Mouse (Mus musculus): ENCODE measurements around the gene Trappc3. TPM values are rescaled to one million over a fixed set of nuclear protein-coding genes. Genes with fewer than 3 reads are reported as not detected.

Gene Trappc3
- polyA plus RNA-seq, 1 experiment from 2014 or later = 115 TPM

DNA sequence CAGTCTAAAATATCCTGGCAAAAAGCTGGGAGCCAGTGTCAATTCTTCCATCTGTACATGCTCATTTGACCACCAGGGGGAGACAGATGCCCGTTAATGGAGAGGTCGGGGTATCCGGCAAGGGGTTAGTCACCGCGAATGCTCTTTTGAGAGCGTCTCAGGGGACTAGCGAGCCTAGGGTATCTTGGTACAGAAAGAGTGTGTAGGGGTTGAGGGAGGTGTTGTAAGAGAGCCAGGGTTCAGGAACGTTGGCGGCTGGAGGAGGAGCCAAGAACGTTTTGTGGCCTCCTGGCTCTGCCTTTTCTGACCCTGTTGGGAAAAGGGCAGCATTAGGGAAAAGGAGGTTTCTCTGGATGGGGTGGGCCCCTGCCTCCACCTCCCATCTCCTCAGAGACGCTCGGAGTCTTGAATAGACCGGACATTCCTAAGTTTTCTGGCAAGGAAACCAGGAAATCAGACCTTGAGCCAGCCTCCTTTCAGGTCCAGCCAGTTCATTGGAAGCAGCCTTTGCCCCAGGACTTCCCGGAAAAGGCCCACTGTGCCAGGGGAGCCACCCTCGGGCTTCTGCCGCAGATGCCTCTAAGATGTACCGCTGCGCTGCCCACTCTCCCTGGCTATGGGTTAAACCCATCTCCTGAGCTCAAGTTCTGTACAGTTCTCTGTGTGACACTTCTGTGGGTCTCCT, 34.9 kb upstream of the Trappc3 start:
- WGBS = 6% methylated on average over 18 of the region's 18 CpGs
- Histone ChIP-seq H3K4me3 (ENCODE audit: low read depth, low read length) (peak overlapping the region; percentile 35), H3K36me3 (ENCODE audit: control insufficient read depth, insufficient read depth) (peaks cover 4% of the 10 kb centered on the region; the same call in 1 of the 2 replicates), H3K27ac (ENCODE audit: low read depth, low read length) (peak overlapping the region; percentile 29; the same call in 1 of the 2 replicates), H3K27me3 (replicated peaks; ENCODE audit: control insufficient read depth, insufficient read depth, low read length) (no peaks in the 10 kb centered on the region), H3K4me2 (replicated peaks; ENCODE audit: low read depth) (peak overlapping the region; percentile 70), H3K9me3 (ENCODE audit: control insufficient read depth) (no peaks in the 10 kb centered on the region), H3K9ac (ENCODE audit: low read depth, low read length) (peak overlapping the region; percentile 32), H3K4me1 (replicated peaks; ENCODE audit: control insufficient read depth, insufficient read depth, low read length) (no peaks in the 10 kb centered on the region)
- ATAC-seq = peak; percentile 78
- TF ChIP-seq CTCF (IDR thresholded peaks at IDR 0.05; ENCODE audit: low read depth) = peak; percentile 97

DNA sequence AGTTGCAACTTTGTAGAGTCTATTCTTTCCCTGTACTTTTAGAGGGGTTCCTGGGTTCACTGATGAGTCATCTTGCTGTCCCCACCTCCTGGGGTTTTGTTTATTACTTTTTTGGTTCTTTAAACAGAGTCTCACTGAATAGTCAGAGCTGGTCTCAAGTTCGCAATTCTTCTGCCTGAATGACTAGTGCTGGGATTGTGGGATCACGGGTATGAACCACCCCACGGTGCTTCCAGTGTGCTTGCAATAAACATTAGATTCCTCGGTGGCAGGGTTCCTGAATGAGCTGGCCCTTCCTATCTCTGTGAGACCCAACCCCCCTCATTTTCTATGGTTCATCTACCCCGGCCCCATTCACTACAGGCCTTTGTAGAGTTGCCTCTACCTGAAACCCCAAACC, 34.0 kb upstream of the Trappc3 start:
- 31% methylated on average over 5 of the region's 5 CpGs for WGBS
- no peak for ATAC-seq
- peaks cover 14% of the 10 kb centered on the region; the same call in 1 of the 2 replicates for H3K36me3 ChIP-seq (ENCODE audit: control insufficient read depth, insufficient read depth)
- no peaks in the 10 kb centered on the region for H3K9me3 ChIP-seq (ENCODE audit: control insufficient read depth)
- no peak overlapping the region for H3K9ac ChIP-seq (ENCODE audit: low read depth, low read length)
- H3K4me3 ChIP-seq (ENCODE audit: low read depth, low read length) = no peak overlapping the region
- TF ChIP-seq CTCF (IDR thresholded peaks at IDR 0.05; ENCODE audit: low read depth) = no peak
- no peaks in the 10 kb centered on the region for H3K27me3 ChIP-seq (replicated peaks; ENCODE audit: control insufficient read depth, insufficient read depth, low read length)
- no peak overlapping the region for H3K27ac ChIP-seq (ENCODE audit: low read depth, low read length)
- no peaks in the 10 kb centered on the region for H3K4me1 ChIP-seq (replicated peaks; ENCODE audit: control insufficient read depth, insufficient read depth, low read length)
- no peak overlapping the region for H3K4me2 ChIP-seq (replicated peaks; ENCODE audit: low read depth)

DNA sequence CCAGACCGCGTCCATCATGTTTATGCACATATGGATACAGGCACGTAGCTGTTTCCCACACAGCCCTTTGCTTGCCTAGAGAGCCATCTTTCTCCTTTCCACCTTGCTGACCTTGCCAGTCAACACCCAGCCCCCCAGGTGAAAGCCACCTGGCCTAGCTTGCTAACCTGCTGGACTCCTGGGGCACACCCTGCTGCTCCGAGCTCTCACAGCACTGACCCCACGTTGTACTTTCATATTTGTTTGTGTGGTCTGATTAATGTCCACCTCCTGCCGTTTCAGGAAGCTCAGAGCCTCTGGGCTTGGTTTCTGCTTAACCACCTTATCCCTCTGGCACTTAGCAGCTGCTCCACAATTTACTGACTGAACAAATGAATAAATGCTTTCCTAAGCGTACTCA, 32.2 kb upstream of the Trappc3 start:
- no peak overlapping the region for H3K4me3 ChIP-seq (ENCODE audit: low read depth, low read length)
- no peaks in the 10 kb centered on the region for H3K27me3 ChIP-seq (replicated peaks; ENCODE audit: control insufficient read depth, insufficient read depth, low read length)
- ATAC-seq = no peak
- H3K36me3 ChIP-seq (ENCODE audit: control insufficient read depth, insufficient read depth) = peaks cover 31% of the 10 kb centered on the region; the same call in 1 of the 2 replicates
- no peak overlapping the region for H3K9ac ChIP-seq (ENCODE audit: low read depth, low read length)
- no peak overlapping the region; the same call in 1 of the 2 replicates for H3K27ac ChIP-seq (ENCODE audit: low read depth, low read length)
- H3K9me3 ChIP-seq (ENCODE audit: control insufficient read depth) = no peaks in the 10 kb centered on the region
- WGBS = 54% methylated on average over 7 of the region's 7 CpGs
- H3K4me1 ChIP-seq (replicated peaks; ENCODE audit: control insufficient read depth, insufficient read depth, low read length) = no peaks in the 10 kb centered on the region
- no peak for TF ChIP-seq CTCF (IDR thresholded peaks at IDR 0.05; ENCODE audit: low read depth)
- H3K4me2 ChIP-seq (replicated peaks; ENCODE audit: low read depth) = no peak overlapping the region

DNA sequence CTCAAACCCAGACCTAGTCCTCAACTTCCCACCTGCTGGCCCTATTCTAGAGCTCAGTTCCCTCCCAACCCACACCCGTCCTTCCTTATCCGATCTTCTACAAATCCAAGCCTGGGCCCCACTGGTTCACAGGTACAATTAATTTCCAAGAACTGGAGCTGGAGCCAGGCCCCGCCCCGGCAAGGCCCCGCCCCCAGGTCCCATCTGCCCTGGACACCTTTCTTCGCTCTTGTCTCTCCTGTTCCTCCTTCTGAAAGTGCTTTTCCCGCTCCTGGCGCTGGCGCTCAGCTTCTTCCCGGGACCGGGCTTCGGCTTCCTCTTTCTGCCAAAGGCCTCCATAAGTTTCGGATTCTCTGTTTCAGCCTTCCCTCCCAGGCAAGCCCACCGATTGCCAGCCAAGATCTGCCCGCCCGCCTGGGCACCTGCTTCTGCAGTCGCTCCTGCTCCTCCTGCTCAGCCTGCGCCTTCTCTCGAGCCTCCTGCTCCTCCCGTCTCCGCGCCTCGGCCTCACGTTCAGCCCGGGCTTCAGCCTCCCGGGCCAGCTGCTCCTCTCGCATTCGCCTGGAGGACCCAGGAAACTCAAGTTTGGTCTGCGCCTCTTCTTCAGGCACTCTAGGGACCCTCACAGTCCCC, 28.3 kb upstream of the Trappc3 start:
- Histone ChIP-seq H3K4me2 (replicated peaks; ENCODE audit: low read depth) (no peak overlapping the region), H3K27me3 (replicated peaks; ENCODE audit: control insufficient read depth, insufficient read depth, low read length) (no peaks in the 10 kb centered on the region), H3K9me3 (ENCODE audit: control insufficient read depth) (no peaks in the 10 kb centered on the region), H3K9ac (ENCODE audit: low read depth, low read length) (no peak overlapping the region), H3K4me3 (ENCODE audit: low read depth, low read length) (no peak overlapping the region), H3K36me3 (ENCODE audit: control insufficient read depth, insufficient read depth) (peaks cover 58% of the 10 kb centered on the region; the same call in 1 of the 2 replicates), H3K4me1 (replicated peaks; ENCODE audit: control insufficient read depth, insufficient read depth, low read length) (no peaks in the 10 kb centered on the region), H3K27ac (ENCODE audit: low read depth, low read length) (peak overlapping the region; percentile 28; the same call in 1 of the 2 replicates)
- no peak for TF ChIP-seq CTCF (IDR thresholded peaks at IDR 0.05; ENCODE audit: low read depth)
- 81% methylated on average over 29 of the region's 29 CpGs for WGBS
- no peak for ATAC-seq

DNA sequence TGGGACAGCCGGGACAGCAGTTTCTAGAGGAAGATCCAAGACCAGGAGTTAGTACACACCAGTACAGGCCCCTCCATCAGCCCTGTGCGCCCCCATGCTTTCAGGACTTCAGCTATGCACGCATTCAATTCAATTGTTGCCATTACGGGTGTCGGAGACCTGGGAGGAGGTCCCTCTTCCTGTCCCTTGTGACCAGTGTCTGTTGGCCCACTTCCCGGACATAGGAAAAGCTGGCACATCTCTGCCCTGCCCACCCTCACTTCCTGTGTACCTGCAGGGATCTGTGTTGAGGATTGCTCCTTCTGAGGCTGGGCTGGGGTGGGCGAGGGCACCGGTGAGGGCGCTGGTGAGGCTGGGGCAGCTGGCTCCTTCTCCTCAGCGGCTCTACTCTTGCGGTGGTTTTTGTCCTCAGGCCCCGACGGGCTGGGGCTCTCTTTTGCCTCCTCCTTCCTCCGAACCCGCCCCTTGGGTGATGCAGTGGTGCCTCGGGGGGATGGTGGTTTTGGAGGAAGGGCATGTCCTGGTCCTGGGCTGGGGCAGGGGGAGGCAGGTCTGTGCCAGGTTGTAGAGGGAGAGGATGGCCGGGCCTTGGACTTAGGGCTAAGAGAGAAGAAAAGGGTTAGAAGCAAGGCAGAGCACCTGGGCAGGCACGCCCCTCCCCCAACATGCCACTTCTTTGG, 27.5 kb upstream of the Trappc3 start:
- WGBS = 88% methylated on average over 18 of the region's 18 CpGs
- no peak overlapping the region for H3K4me3 ChIP-seq (ENCODE audit: low read depth, low read length)
- 0 out of 2 replicates have a peak overlapping the region, but pooled peaks have one; percentile 7 for H3K27ac ChIP-seq (ENCODE audit: low read depth, low read length)
- no peaks in the 10 kb centered on the region for H3K9me3 ChIP-seq (ENCODE audit: control insufficient read depth)
- no peak overlapping the region for H3K4me2 ChIP-seq (replicated peaks; ENCODE audit: low read depth)
- no peaks in the 10 kb centered on the region for H3K4me1 ChIP-seq (replicated peaks; ENCODE audit: control insufficient read depth, insufficient read depth, low read length)
- no peak for ATAC-seq
- peaks cover 66% of the 10 kb centered on the region; the same call in 1 of the 2 replicates for H3K36me3 ChIP-seq (ENCODE audit: control insufficient read depth, insufficient read depth)
- no peak overlapping the region for H3K9ac ChIP-seq (ENCODE audit: low read depth, low read length)
- no peaks in the 10 kb centered on the region for H3K27me3 ChIP-seq (replicated peaks; ENCODE audit: control insufficient read depth, insufficient read depth, low read length)
- no peak for TF ChIP-seq CTCF (IDR thresholded peaks at IDR 0.05; ENCODE audit: low read depth)

DNA sequence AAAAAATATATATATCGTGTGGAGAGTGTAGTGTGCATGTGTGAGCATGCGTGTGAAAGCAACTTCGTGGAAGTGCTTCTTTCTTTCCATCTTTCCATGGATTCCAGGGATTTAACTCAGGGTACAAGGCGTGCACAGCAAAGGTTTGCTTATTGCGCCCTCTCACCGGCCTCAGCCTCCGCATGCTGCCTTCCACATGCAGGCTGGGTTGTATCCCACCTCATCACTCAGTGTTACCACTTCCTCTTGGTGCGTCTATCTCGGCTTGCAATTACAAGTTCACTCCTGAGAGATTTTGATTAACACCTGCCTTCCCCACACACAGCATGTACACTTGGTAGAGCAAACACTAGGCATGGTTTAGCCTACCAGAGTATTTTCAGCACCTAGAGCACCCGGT, 26.9 kb upstream of the Trappc3 start:
- Histone ChIP-seq H3K4me3 (ENCODE audit: low read depth, low read length) (no peak overlapping the region), H3K4me1 (replicated peaks; ENCODE audit: control insufficient read depth, insufficient read depth, low read length) (no peaks in the 10 kb centered on the region), H3K36me3 (ENCODE audit: control insufficient read depth, insufficient read depth) (peaks cover 72% of the 10 kb centered on the region; the same call in 1 of the 2 replicates), H3K9me3 (ENCODE audit: control insufficient read depth) (no peaks in the 10 kb centered on the region), H3K9ac (ENCODE audit: low read depth, low read length) (no peak overlapping the region), H3K27me3 (replicated peaks; ENCODE audit: control insufficient read depth, insufficient read depth, low read length) (no peaks in the 10 kb centered on the region), H3K27ac (ENCODE audit: low read depth, low read length) (no peak overlapping the region), H3K4me2 (replicated peaks; ENCODE audit: low read depth) (no peak overlapping the region)
- TF ChIP-seq CTCF (IDR thresholded peaks at IDR 0.05; ENCODE audit: low read depth) = no peak
- WGBS = 90% methylated on average over 10 of the region's 10 CpGs
- no peak for ATAC-seq
